Mouse (Mus musculus) bone marrow, adult 2 months (tissue): ENCODE measurements around the gene Olfr1128.

Source experiments
- CTCF ChIP-seq: fragments of 200-500 bp; IDR thresholded peaks from 2 replicates; pipeline ENCODE4 v1.5.1; 2011; ENCODE audit warnings: low read length, control low read depth; ENCODE audit not compliant: control insufficient read depth, insufficient read depth
- POLR2A ChIP-seq: fragments of 200-500 bp; IDR thresholded peaks from 2 replicates; pipeline ENCODE4 v1.6.1; 2011; ENCODE audit warnings: low read depth, mild to moderate bottlenecking, control low read depth, low read length, borderline replicate concordance; ENCODE audit not compliant: control insufficient read depth

- TF ChIP-seq CTCF (no peak), POLR2A (no peak)
Measured at GRCm38 (mm10) chr2:87531496-87531895, 13.8 kb downstream of the Olfr1128 start, which contains the start of gene Olfr153.
